Mouse (Mus musculus) testis, adult 2 months (tissue): ENCODE measurements around the gene Tex38.

ENCODE experiments used
- CTCF ChIP-seq: fragments of 200-500 bp; IDR thresholded peaks from 2 replicates; pipeline ENCODE4 v1.5.1; 2012; ENCODE audit warnings: low read depth, mild to moderate bottlenecking, inconsistent platforms, low read length, moderate library complexity; ENCODE audit not compliant: control insufficient read depth, insufficient read depth, insufficient replicate concordance
- POLR2A ChIP-seq: fragments of 200-500 bp; IDR thresholded peaks from 2 replicates; pipeline ENCODE4 v1.6.1; 2012; ENCODE audit warnings: low read depth, mild to moderate bottlenecking, inconsistent platforms, low read length, moderate library complexity; ENCODE audit not compliant: control insufficient read depth

DNA sequence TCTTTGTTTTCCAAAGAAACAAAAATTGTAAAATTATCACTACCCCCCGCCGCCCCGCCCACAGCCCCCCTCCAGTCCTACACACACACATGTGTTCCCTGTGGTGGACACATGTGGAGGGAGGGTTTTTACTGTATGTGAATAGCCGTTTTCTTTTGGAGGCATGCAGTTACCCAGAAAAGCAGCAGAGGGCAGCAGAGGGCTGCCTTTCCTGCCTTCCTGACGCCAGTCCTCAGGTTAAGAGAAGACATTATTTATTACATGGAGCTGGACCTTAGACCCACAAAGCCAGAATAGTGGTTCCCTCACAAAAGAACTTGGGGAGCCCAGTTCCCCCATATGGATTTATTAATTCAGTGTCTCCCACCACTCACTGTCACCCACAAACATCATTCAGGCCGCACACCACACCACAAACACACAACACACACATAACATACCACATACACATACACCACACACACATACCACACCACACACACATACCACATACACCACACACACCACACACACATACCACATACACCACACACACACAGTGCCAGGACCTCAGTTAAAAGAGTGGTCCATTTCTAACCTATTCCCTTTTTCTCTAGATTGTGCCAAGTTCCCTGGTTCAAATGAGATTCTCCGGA lies 49.1 kb downstream of the Tex38 start:
- TF ChIP-seq CTCF (peak; percentile 88), POLR2A (no peak)
